Mouse (Mus musculus) MEL (cell line): Measurements from ENCODE around the gene Dcn. TPM values are rescaled to one million over a fixed set of nuclear protein-coding genes. Genes with fewer than 3 reads are reported as not detected.

Experiments
- DNase-seq: peaks from one replicate; pipeline ENCODE4 v3.0.0; 2011; ENCODE audit warnings: low read depth, low spot score
- H3K27ac ChIP-seq: 2 replicates; pipeline ENCODE4 v1.5.1; 2012; ENCODE audit warnings: low read depth, mild to moderate bottlenecking, control low read depth, low read length, moderate library complexity; ENCODE audit not compliant: control insufficient read depth
- H3K27me3 ChIP-seq, 2 experiments: fragments of 150-350 bp in 1 of 2; sonication (generic) in 1 of 2; 2 replicates each; pipeline ENCODE4 v1.6.1; 2012; ENCODE audit warnings: low read length in 2 of 2, mild to moderate bottlenecking in 2 of 2, improper control_type of control experiment in 1 of 2, moderate library complexity in 1 of 2; ENCODE audit not compliant: insufficient read depth in 2 of 2, control insufficient read depth in 1 of 2
- H3K36me3 ChIP-seq, 2 experiments: 2 replicates each; pipeline ENCODE4 v1.6.1; 2012 to 2014; ENCODE audit warnings: low read length in 2 of 2, improper control_type of control experiment in 1 of 2, inconsistent platforms in 1 of 2, mild to moderate bottlenecking in 1 of 2; ENCODE audit not compliant: insufficient read depth in 2 of 2, control insufficient read depth in 1 of 2
- H3K4me1 ChIP-seq, 2 experiments: fragments of 150-350 bp in 1 of 2; sonication (generic) in 1 of 2; 2 replicates each; pipeline ENCODE4 v1.6.1; 2012; ENCODE audit warnings: low read length in 2 of 2, improper control_type of control experiment in 1 of 2, mild to moderate bottlenecking in 1 of 2; ENCODE audit not compliant: insufficient read depth in 2 of 2, control insufficient read depth in 1 of 2
- H3K4me3 ChIP-seq, 2 experiments: fragments of 150-350 bp in 1 of 2; sonication (generic) in 1 of 2; 2 replicates each; pipeline ENCODE4 v1.5.1; 2012; ENCODE audit warnings: low read depth in 2 of 2, low read length in 2 of 2, mild to moderate bottlenecking in 2 of 2, moderate library complexity in 2 of 2, control low read depth in 1 of 2, improper control_type of control experiment in 1 of 2; ENCODE audit not compliant: control insufficient read depth in 1 of 2, insufficient read depth in 1 of 2
- H3K79me2 ChIP-seq: 2 replicates; pipeline ENCODE4 v1.6.1; 2012; ENCODE audit warnings: mild to moderate bottlenecking, low read length, moderate library complexity; ENCODE audit not compliant: control insufficient read depth, poor library complexity, insufficient read depth
- H3K9ac ChIP-seq: 2 replicates; pipeline ENCODE4 v1.6.1; 2012; ENCODE audit warnings: low read depth, mild to moderate bottlenecking, control low read depth, low read length, moderate library complexity; ENCODE audit not compliant: control insufficient read depth, poor library complexity, severe bottlenecking
- H3K9me3 ChIP-seq: fragments of 150-350 bp; sonication (generic); replicated peaks from 2 replicates; pipeline ENCODE4 v1.6.1; 2012; ENCODE audit warnings: mild to moderate bottlenecking, low read length, improper control_type of control experiment, moderate library complexity; ENCODE audit not compliant: insufficient read depth
- CHD2 ChIP-seq: IDR thresholded peaks from 2 replicates; pipeline ENCODE4 v1.6.1; 2011; ENCODE audit warnings: low read length, improper control_type of control experiment
- E2F4 ChIP-seq: IDR thresholded peaks from 2 replicates; pipeline ENCODE4 v1.6.1; 2011; ENCODE audit warnings: low read depth, low read length, improper control_type of control experiment, borderline replicate concordance
- EP300 ChIP-seq, 2 experiments: IDR thresholded peaks; 2 replicates each; pipeline ENCODE4 v1.6.1; 2011; ENCODE audit warnings: improper control_type of control experiment in 2 of 2, low read length in 2 of 2, low read depth in 1 of 2, mild to moderate bottlenecking in 1 of 2
- ETS1 ChIP-seq: IDR thresholded peaks from 2 replicates; pipeline ENCODE4 v1.6.1; 2012; ENCODE audit warnings: low read depth, mild to moderate bottlenecking, inconsistent platforms, low read length, improper control_type of control experiment, moderate library complexity
- HCFC1 ChIP-seq: IDR thresholded peaks from 2 replicates; pipeline ENCODE4 v1.6.1; 2012; ENCODE audit warnings: low read depth, mild to moderate bottlenecking, inconsistent platforms, low read length, improper control_type of control experiment, moderate library complexity
- KAT2A ChIP-seq: conservative IDR thresholded peaks from 2 replicates; pipeline ENCODE4 v1.6.1; 2012; ENCODE audit warnings: low read depth, low read length, improper control_type of control experiment, inconsistent platforms
- MAX ChIP-seq: IDR thresholded peaks from 2 replicates; pipeline ENCODE4 v1.6.1; 2011; ENCODE audit warnings: low read length, improper control_type of control experiment
- MAZ ChIP-seq: IDR thresholded peaks from 2 replicates; pipeline ENCODE4 v1.6.1; 2012; ENCODE audit warnings: low read depth, mild to moderate bottlenecking, inconsistent platforms, low read length, improper control_type of control experiment
- MEF2A ChIP-seq: IDR thresholded peaks from 2 replicates; pipeline ENCODE4 v1.6.1; 2014; ENCODE audit warnings: low read depth, mild to moderate bottlenecking, inconsistent platforms, low read length, improper control_type of control experiment; ENCODE audit not compliant: poor library complexity, insufficient replicate concordance, severe bottlenecking; ENCODE audit errors: extremely low read depth
- MXI1 ChIP-seq: IDR thresholded peaks from 2 replicates; pipeline ENCODE4 v1.6.1; 2011; ENCODE audit warnings: mild to moderate bottlenecking, low read depth, low read length, improper control_type of control experiment
- MYB ChIP-seq: IDR thresholded peaks from 2 replicates; pipeline ENCODE4 v1.6.1; 2011; ENCODE audit warnings: mild to moderate bottlenecking, low read depth, low read length, improper control_type of control experiment
- MYC ChIP-seq: IDR thresholded peaks from 2 replicates; pipeline ENCODE4 v1.6.1; 2011; ENCODE audit warnings: low read depth, mild to moderate bottlenecking, low read length, improper control_type of control experiment, moderate library complexity
- NELFE ChIP-seq: IDR thresholded peaks from 2 replicates; pipeline ENCODE4 v1.6.1; 2011; ENCODE audit warnings: low read depth, low read length, improper control_type of control experiment
- POLR2A ChIP-seq, 2 experiments: IDR thresholded peaks; 2 replicates each; pipeline ENCODE4 v1.6.1; 2011 to 2012; ENCODE audit warnings: low read length in 2 of 2, mild to moderate bottlenecking in 2 of 2, control low read depth in 1 of 2, improper control_type of control experiment in 1 of 2, low read depth in 1 of 2, moderate library complexity in 1 of 2; ENCODE audit not compliant: control insufficient read depth in 1 of 2, insufficient read depth in 1 of 2, poor library complexity in 1 of 2
- POLR2AphosphoS5 ChIP-seq: IDR thresholded peaks from 2 replicates; pipeline ENCODE4 v1.6.1; 2012; ENCODE audit warnings: low read depth, borderline replicate concordance, mild to moderate bottlenecking, inconsistent platforms, low read length, moderate library complexity, mixed read lengths
- RAD21 ChIP-seq: IDR thresholded peaks from 2 replicates; pipeline ENCODE4 v1.6.1; 2011; ENCODE audit warnings: mild to moderate bottlenecking, low read depth, low read length, improper control_type of control experiment
- RCOR1 ChIP-seq: IDR thresholded peaks from 2 replicates; pipeline ENCODE4 v1.6.1; 2012; ENCODE audit warnings: low read depth, mild to moderate bottlenecking, inconsistent platforms, low read length, improper control_type of control experiment
- SIN3A ChIP-seq: IDR thresholded peaks from 2 replicates; pipeline ENCODE4 v1.6.1; 2012; ENCODE audit warnings: low read length, improper control_type of control experiment, inconsistent platforms
- TAL1 ChIP-seq: IDR thresholded peaks from 2 replicates; pipeline ENCODE4 v1.6.1; 2012; ENCODE audit warnings: mild to moderate bottlenecking, inconsistent platforms, low read length, moderate library complexity, mixed read lengths
- TBP ChIP-seq: IDR thresholded peaks from 2 replicates; pipeline ENCODE4 v1.8.0; 2011; ENCODE audit warnings: low read depth, low read length, improper control_type of control experiment
- USF1 ChIP-seq: IDR thresholded peaks from 2 replicates; pipeline ENCODE4 v1.6.1; 2014; ENCODE audit warnings: low read depth, mild to moderate bottlenecking, inconsistent platforms, low read length, improper control_type of control experiment, moderate library complexity
- USF2 ChIP-seq, 2 experiments: IDR thresholded peaks; 2 replicates each; pipeline ENCODE4 v1.6.1; 2011 to 2012; ENCODE audit warnings: improper control_type of control experiment in 2 of 2, low read length in 2 of 2, borderline replicate concordance in 1 of 2, inconsistent platforms in 1 of 2, low read depth in 1 of 2, mild to moderate bottlenecking in 1 of 2; ENCODE audit not compliant: insufficient read depth in 1 of 2
- ZC3H11A ChIP-seq: IDR thresholded peaks from 2 replicates; pipeline ENCODE4 v1.6.1; 2012; ENCODE audit warnings: low read depth, mild to moderate bottlenecking, inconsistent platforms, low read length, improper control_type of control experiment
- ZKSCAN1 ChIP-seq: IDR thresholded peaks from 2 replicates; pipeline ENCODE4 v1.6.1; 2012; ENCODE audit warnings: low read depth, mild to moderate bottlenecking, inconsistent platforms, low read length, improper control_type of control experiment, moderate library complexity
- ZMIZ1 ChIP-seq: IDR thresholded peaks from 2 replicates; pipeline ENCODE4 v1.6.1; 2012; ENCODE audit warnings: low read depth, mild to moderate bottlenecking, inconsistent platforms, low read length, improper control_type of control experiment, moderate library complexity
- polyA plus RNA-seq, 2 experiments: library from polyadenylated mRNA; stranded (reverse) in 1 of 2; unstranded in 1 of 2; fragments of >175 nt in 1 of 2; fragments of >200 nt in 1 of 2; gene quantifications; 2 replicates each; pipeline versions ENCODE4 v1.2.1 to v1.2.4; 2012; ENCODE audit warnings: low replicate concordance in 2 of 2, low read depth in 1 of 2; ENCODE audit not compliant: insufficient read length in 2 of 2, insufficient read depth in 1 of 2, missing spikeins in 1 of 2
- total RNA-seq: library from RNA; depleted of rRNA; stranded (reverse); fragments of 300-350 nt; gene quantifications from 2 replicates; pipeline ENCODE4 v1.2.3, GENCODE M21; 2012

The Dcn gene
- total and polyA plus RNA-seq, 3 experiments: not detected

GRCm38 (mm10) chr10:97452886-97453285 lies 26.5 kb upstream of the Dcn start:
- H3K27ac ChIP-seq: no peak overlapping the region
- no peaks in the 10 kb centered on the region for H3K27me3 ChIP-seq
- no peaks in the 10 kb centered on the region for H3K79me2 ChIP-seq
- no peak for DNase-seq
- no peaks in the 10 kb centered on the region for H3K9me3 ChIP-seq
- no peak overlapping the region for H3K4me3 ChIP-seq
- no peak overlapping the region for H3K9ac ChIP-seq
- no peak for TF ChIP-seq MXI1
- TF ChIP-seq ETS1: no peak
- TF ChIP-seq ZC3H11A: no peak
- no peak for TF ChIP-seq MYC
- TF ChIP-seq RAD21: no peak
- TF ChIP-seq KAT2A: no peak
- no peak for TF ChIP-seq MEF2A
- TF ChIP-seq NELFE: no peak
- no peak for TF ChIP-seq TAL1
- TF ChIP-seq CHD2: no peak
- no peak for TF ChIP-seq SIN3A
- TF ChIP-seq HCFC1: no peak
- TF ChIP-seq MAZ: no peak
- no peak for TF ChIP-seq USF1
- no peak for TF ChIP-seq MYB
- H3K4me1 ChIP-seq: no peaks in the 10 kb centered on the region
- no peaks in the 10 kb centered on the region for H3K36me3 ChIP-seq

GRCm38 (mm10) chr10:97453529-97453928 lies 25.9 kb upstream of the Dcn start:
- Histone ChIP-seq H3K4me1 (no peaks in the 10 kb centered on the region), H3K79me2 (no peaks in the 10 kb centered on the region), H3K27ac (no peak overlapping the region), H3K27me3 (no peaks in the 10 kb centered on the region), H3K36me3 (no peaks in the 10 kb centered on the region), H3K9ac (no peak overlapping the region), H3K9me3 (no peaks in the 10 kb centered on the region), H3K4me3 (no peak overlapping the region)
- DNase-seq: no peak
- TF ChIP-seq NELFE (no peak), POLR2AphosphoS5 (no peak), CHD2 (no peak), MAX (no peak), TBP (no peak), ZKSCAN1 (no peak), POLR2A (IDR thresholded peaks at IDR 0.05; ENCODE audit: control insufficient read depth in 1 of 2, insufficient read depth in 1 of 2, low read depth in 1 of 2, low read length in 2 of 2, poor library complexity in 1 of 2) (no peak), ZMIZ1 (no peak), EP300 (IDR thresholded peaks at IDR 0.05; ENCODE audit: low read depth in 1 of 2, low read length in 2 of 2) (no peak), RCOR1 (no peak), USF2 (IDR thresholded peaks at IDR 0.05; ENCODE audit: borderline replicate concordance in 1 of 2, insufficient read depth in 1 of 2, low read depth in 1 of 2, low read length in 2 of 2) (no peak), MXI1 (no peak), E2F4 (no peak)
